Mouse (Mus musculus): Measurements from ENCODE around the gene Nfic. TPM values are rescaled to one million over a fixed set of nuclear protein-coding genes. Genes with fewer than 3 reads are reported as not detected.
A peak's percentile ranks its signal among the peaks of the same experiment; 100 is the strongest.

The Nfic gene
- polyA plus RNA-seq, 1 experiment from 2014 or later, result 24.5 TPM

DNA sequence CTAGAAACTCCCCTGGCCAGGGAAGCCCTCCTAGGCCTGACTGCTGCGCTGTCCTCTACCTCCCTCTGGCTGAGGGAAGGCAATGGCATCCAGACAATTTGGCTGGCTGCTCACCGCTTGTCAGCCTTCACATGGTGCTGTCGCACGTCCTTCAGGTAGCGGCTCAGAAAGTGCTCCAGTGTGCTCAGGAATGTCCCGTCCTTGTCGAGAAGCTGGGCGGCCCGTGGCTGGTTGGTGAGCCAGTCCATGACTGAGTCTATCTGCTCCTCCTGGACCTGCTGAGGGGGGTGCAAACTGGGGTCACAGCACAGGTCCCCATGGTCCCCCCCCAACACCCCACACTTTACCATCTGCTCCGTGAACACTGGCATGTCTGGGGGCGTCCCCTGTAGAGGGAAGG is 32.6 kb upstream of the Nfic start:
- Histone ChIP-seq H3K4me2 (ENCODE audit: low read length) (no peak overlapping the region), H3K4me1 (ENCODE audit: control insufficient read depth, insufficient read depth, low read depth, low read length) (peaks cover 9% of the 10 kb centered on the region), H3K27me3 (replicated peaks; ENCODE audit: control insufficient read depth, insufficient read depth, low read length) (no peaks in the 10 kb centered on the region), H3K9me3 (ENCODE audit: control insufficient read depth, low read length) (no peaks in the 10 kb centered on the region), H3K9ac (ENCODE audit: low read depth, low read length) (no peak overlapping the region), H3K36me3 (ENCODE audit: control insufficient read depth, insufficient read depth, low read length) (peaks cover 44% of the 10 kb centered on the region), H3K4me3 (ENCODE audit: low read length) (no peak overlapping the region), H3K27ac (ENCODE audit: low read depth, low read length) (no peak overlapping the region)
- no peak for ATAC-seq
- WGBS, result 87% methylated on average over 11 of the region's 11 CpGs

DNA sequence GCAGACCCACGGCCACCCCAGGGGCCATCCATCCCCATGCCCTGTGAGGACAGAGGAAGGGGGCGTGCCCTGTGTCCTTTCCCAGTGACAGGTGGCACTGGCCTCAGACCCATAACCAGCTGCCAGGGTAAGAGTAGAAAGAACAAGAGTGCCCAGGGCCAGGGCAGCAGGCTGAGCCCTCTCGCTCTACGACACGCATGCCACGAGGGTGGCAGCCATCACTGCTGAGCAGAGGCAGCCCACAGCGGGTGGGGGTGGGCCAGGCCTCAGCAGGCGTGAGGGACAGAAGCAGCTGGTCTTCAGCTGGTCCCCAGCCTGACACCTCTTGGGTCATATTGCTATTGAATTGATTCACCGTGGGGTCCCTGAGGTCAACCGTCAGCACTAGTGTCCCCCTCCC is 31.1 kb upstream of the Nfic start:
- Histone ChIP-seq H3K27ac (ENCODE audit: low read depth, low read length) (no peak overlapping the region), H3K4me2 (ENCODE audit: low read length) (no peak overlapping the region), H3K36me3 (ENCODE audit: control insufficient read depth, insufficient read depth, low read length) (peaks cover 36% of the 10 kb centered on the region), H3K27me3 (replicated peaks; ENCODE audit: control insufficient read depth, insufficient read depth, low read length) (no peaks in the 10 kb centered on the region), H3K4me3 (ENCODE audit: low read length) (no peak overlapping the region), H3K9me3 (ENCODE audit: control insufficient read depth, low read length) (no peaks in the 10 kb centered on the region), H3K9ac (ENCODE audit: low read depth, low read length) (no peak overlapping the region), H3K4me1 (ENCODE audit: control insufficient read depth, insufficient read depth, low read depth, low read length) (peaks cover 14% of the 10 kb centered on the region)
- no peak for ATAC-seq
- 89% methylated on average over 10 of the region's 10 CpGs for WGBS

DNA sequence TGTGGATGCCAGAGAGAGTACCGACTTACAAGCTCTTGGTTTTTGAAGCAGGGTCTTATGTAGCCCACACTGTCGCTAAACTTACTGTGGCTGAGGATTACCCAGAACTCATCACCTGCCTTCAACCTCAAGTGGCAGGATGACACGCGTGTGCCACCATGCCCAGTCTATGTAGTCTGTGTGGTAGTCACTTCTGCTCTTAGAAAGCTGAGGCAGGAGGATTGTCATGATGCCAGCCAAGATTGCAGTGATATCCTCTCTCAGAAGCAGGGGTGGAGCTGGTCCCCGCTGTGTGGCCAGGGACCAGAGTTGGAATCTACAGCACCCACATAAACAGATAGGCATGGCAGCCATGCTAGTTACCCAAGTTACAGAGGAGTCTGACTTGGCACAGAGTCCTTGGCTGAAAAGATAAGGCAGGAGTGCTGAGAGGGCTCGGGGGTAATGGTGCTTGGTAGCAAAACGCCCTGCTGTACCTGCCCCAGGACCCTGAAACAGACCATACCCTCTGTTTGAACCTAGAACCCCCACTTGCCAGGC is 30.1 kb upstream of the Nfic start:
- no peak for ATAC-seq
- Histone ChIP-seq H3K4me3 (ENCODE audit: low read length) (no peak overlapping the region), H3K9me3 (ENCODE audit: control insufficient read depth, low read length) (no peaks in the 10 kb centered on the region), H3K4me1 (ENCODE audit: control insufficient read depth, insufficient read depth, low read depth, low read length) (peaks cover 18% of the 10 kb centered on the region), H3K9ac (ENCODE audit: low read depth, low read length) (no peak overlapping the region), H3K27ac (ENCODE audit: low read depth, low read length) (no peak overlapping the region), H3K36me3 (ENCODE audit: control insufficient read depth, insufficient read depth, low read length) (peaks cover 28% of the 10 kb centered on the region), H3K4me2 (ENCODE audit: low read length) (no peak overlapping the region), H3K27me3 (replicated peaks; ENCODE audit: control insufficient read depth, insufficient read depth, low read length) (no peaks in the 10 kb centered on the region)
- WGBS, result 79% methylated on average over 7 of the region's 7 CpGs

DNA sequence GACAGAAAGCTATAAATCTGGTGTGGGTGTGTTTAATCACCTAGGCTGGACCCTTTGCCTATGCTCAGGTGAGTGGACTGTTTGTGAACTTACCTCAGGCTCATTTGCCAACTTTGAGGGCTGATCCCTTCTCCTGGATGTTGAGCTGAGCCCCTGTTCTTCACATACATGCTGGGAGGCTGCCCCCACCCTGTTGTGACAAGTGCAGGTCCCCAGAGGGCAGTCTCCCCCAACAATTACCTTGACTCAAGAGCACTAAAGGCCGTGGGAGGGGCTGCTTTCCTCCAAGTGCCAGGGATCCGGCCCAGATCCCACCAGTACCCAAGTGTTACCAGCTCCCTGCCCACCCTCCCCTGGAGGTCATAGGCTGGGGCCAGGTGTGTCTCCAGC is 29.6 kb upstream of the Nfic start:
- 40% methylated on average over 2 of the region's 2 CpGs for WGBS

DNA sequence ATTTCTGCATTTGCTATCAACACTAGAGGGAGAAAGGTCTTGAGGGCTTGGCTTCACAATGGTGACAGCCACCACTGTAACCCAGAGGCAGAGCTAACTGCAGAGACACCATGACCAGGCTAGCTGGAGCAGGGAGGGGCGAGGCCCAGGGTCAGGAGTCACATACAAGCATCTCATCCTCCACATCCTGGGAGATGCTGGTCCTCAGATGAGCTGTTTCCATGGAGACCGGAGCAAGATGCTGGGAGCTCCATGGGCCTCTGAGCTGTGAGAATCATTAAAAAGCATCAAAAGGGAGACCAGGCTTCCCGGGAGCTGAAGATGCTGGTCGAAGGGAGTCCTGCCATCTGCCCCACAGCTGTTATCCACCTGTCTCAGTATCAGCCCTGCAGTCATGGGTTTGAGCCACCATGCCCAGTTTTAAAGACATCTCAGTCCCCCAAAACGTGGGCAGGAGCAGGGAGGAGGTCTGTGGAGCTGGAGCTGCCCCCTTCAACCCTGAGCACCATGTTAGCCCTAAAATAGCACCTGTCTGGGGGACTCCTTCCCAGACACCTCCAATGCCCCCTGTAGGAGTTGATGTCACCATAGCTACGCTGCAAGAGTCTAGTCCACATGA is 29.1 kb upstream of the Nfic start:
- no peak overlapping the region; the same call in 1 of the 2 replicates for H3K9ac ChIP-seq (ENCODE audit: low read depth, low read length)
- no peaks in the 10 kb centered on the region for H3K9me3 ChIP-seq (ENCODE audit: control insufficient read depth, low read length)
- H3K4me2 ChIP-seq (ENCODE audit: low read length), result no peak overlapping the region
- WGBS, result 30% methylated on average over 6 of the region's 6 CpGs
- H3K4me3 ChIP-seq (ENCODE audit: low read length), result no peak overlapping the region
- no peaks in the 10 kb centered on the region for H3K27me3 ChIP-seq (replicated peaks; ENCODE audit: control insufficient read depth, insufficient read depth, low read length)
- H3K36me3 ChIP-seq (ENCODE audit: control insufficient read depth, insufficient read depth, low read length), result peaks cover 24% of the 10 kb centered on the region
- no peak for ATAC-seq
- H3K27ac ChIP-seq (ENCODE audit: low read depth, low read length), result peak overlapping the region; percentile 53; the same call in 1 of the 2 replicates
- peaks cover 27% of the 10 kb centered on the region for H3K4me1 ChIP-seq (ENCODE audit: control insufficient read depth, insufficient read depth, low read depth, low read length)

More for the DNA sequence above, 29.6 kb upstream of the Nfic start:
- Histone ChIP-seq H3K36me3 (ENCODE audit: control insufficient read depth, insufficient read depth, low read length) (peaks cover 24% of the 10 kb centered on the region), H3K4me3 (ENCODE audit: low read length) (no peak overlapping the region), H3K27me3 (replicated peaks; ENCODE audit: control insufficient read depth, insufficient read depth, low read length) (no peaks in the 10 kb centered on the region), H3K9me3 (ENCODE audit: control insufficient read depth, low read length) (no peaks in the 10 kb centered on the region), H3K4me1 (ENCODE audit: control insufficient read depth, insufficient read depth, low read depth, low read length) (peaks cover 23% of the 10 kb centered on the region), H3K27ac (ENCODE audit: low read depth, low read length) (no peak overlapping the region), H3K4me2 (ENCODE audit: low read length) (no peak overlapping the region), H3K9ac (ENCODE audit: low read depth, low read length) (no peak overlapping the region; the same call in 1 of the 2 replicates)
- ATAC-seq, result no peak

DNA sequence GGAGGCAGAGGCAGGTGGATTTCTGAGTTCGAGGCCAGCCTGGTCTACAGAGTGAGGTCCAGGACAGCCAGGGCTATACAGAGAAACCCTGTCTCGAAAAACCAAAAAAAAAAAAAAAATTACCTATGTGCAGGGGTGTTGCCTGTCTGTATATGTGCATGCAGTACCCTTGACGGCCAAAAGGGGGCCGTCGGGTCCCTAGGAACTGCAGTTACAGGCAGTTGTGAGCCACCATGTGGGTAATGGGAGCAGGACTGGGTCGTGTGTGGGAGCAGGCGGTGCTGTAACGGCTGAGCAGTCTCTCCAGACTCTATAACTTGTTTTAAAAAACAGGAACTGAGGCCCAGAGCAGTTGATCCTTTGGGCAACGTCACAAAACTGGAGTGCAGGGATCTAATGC is 28.5 kb upstream of the Nfic start:
- WGBS, result 15% methylated on average over 9 of the region's 9 CpGs
- H3K36me3 ChIP-seq (ENCODE audit: control insufficient read depth, insufficient read depth, low read length), result peaks cover 22% of the 10 kb centered on the region
- no peak overlapping the region for H3K4me2 ChIP-seq (ENCODE audit: low read length)
- no peak overlapping the region for H3K9ac ChIP-seq (ENCODE audit: low read depth, low read length)
- H3K27ac ChIP-seq (ENCODE audit: low read depth, low read length), result peak overlapping the region; percentile 53; the same call in 1 of the 2 replicates
- ATAC-seq, result no peak
- no peaks in the 10 kb centered on the region for H3K27me3 ChIP-seq (replicated peaks; ENCODE audit: control insufficient read depth, insufficient read depth, low read length)
- no peak overlapping the region for H3K4me3 ChIP-seq (ENCODE audit: low read length)
- no peaks in the 10 kb centered on the region for H3K9me3 ChIP-seq (ENCODE audit: control insufficient read depth, low read length)
- H3K4me1 ChIP-seq (ENCODE audit: control insufficient read depth, insufficient read depth, low read depth, low read length), result peaks cover 27% of the 10 kb centered on the region

DNA sequence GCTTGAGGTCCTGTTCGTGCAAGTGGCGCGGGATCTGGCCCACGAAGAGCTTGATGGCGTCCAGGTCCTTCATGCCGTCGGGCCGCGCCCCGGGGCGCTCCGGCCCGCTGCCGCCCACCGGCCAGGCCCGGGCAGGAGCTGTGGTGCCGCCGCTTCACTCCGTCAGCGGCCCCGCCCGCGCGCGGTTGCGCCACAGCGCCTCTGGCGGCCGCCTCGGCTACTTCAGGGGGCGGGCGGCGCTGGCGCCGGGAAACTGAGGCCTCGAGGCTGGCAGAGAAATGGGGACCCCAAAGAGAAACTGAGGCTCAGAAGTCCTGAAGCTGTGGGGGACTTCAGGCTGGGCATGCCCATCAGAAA is 27.1 kb upstream of the Nfic start, which contains the start of gene Celf5:
Gene Celf5 (minus strand): TSS at position 177 of the 357 bp plus-strand sequence.
- peak within 1 kb of the TSS; percentile 66 for H3K4me3 ChIP-seq (ENCODE audit: low read length)
- H3K4me2 ChIP-seq (ENCODE audit: low read length), result peak within 1 kb of the TSS; percentile 71
- H3K4me1 ChIP-seq (ENCODE audit: control insufficient read depth, insufficient read depth, low read depth, low read length), result peaks cover 29% of the 10 kb centered on the region
- H3K27ac ChIP-seq (ENCODE audit: low read depth, low read length), result peak within 1 kb of the TSS; percentile 82
- H3K9ac ChIP-seq (ENCODE audit: low read depth, low read length), result peak within 1 kb of the TSS; percentile 81
- H3K9me3 ChIP-seq (ENCODE audit: control insufficient read depth, low read length), result no peaks in the 10 kb centered on the region
- no peaks in the 10 kb centered on the region for H3K27me3 ChIP-seq (replicated peaks; ENCODE audit: control insufficient read depth, insufficient read depth, low read length)
- WGBS, result under 1% methylated on average over 36 of the region's 36 CpGs
- ATAC-seq, result peak; percentile 63
- peaks cover 8% of the 10 kb centered on the region for H3K36me3 ChIP-seq (ENCODE audit: control insufficient read depth, insufficient read depth, low read length)

DNA sequence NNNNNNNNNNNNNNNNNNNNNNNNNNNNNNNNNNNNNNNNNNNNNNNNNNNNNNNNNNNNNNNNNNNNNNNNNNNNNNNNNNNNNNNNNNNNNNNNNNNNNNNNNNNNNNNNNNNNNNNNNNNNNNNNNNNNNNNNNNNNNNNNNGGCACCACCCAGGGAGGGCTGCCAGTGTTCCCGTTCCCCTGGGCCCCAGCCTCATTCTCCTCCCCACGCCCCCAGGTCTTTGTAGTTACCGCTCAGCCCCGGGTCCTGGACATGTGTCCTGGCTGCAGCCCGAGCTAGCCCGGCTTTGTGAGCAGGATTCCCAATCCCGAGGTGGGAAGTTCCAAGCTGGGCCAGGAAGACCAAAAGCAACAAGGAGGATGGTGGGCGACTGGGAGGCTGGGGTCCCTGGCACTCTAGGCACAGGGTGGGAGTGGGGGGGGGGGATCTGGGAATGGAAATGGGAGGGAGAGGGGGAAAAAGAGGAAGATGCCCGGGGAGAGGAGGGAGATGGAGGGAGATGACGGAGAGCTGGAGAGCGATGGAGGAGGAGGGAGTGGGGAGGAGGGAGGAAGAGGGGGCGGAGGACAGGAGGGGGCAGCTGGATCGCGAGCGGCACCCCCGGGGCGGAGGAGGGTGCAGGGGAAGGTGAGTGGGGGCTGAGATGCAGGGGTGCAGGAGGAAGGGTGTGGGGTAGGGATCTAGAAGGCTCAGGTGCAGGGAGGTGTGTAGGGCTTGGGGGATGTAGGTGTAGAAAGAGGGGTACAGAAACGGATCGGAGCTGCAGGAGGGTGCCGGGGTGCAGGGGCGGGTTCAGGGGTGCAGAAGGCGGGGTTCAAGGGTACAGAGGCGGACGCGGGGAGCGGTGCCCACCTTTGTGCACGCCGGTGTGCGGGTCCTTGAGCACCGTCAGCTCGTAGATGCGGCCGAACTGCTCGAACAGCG is 26.4 kb upstream of the Nfic start:
- Histone ChIP-seq H3K4me1 (ENCODE audit: control insufficient read depth, insufficient read depth, low read depth, low read length) (peaks cover 29% of the 10 kb centered on the region), H3K27ac (ENCODE audit: low read depth, low read length) (peak overlapping the region; percentile 82), H3K27me3 (replicated peaks; ENCODE audit: control insufficient read depth, insufficient read depth, low read length) (no peaks in the 10 kb centered on the region), H3K4me2 (ENCODE audit: low read length) (peak overlapping the region; percentile 71), H3K4me3 (ENCODE audit: low read length) (peak overlapping the region; percentile 66), H3K36me3 (ENCODE audit: control insufficient read depth, insufficient read depth, low read length) (peaks cover 3% of the 10 kb centered on the region), H3K9me3 (ENCODE audit: control insufficient read depth, low read length) (no peaks in the 10 kb centered on the region), H3K9ac (ENCODE audit: low read depth, low read length) (peak overlapping the region; percentile 81)
- WGBS, result 2% methylated on average over 34 of the region's 35 CpGs
- peak; percentile 41 for ATAC-seq

DNA sequence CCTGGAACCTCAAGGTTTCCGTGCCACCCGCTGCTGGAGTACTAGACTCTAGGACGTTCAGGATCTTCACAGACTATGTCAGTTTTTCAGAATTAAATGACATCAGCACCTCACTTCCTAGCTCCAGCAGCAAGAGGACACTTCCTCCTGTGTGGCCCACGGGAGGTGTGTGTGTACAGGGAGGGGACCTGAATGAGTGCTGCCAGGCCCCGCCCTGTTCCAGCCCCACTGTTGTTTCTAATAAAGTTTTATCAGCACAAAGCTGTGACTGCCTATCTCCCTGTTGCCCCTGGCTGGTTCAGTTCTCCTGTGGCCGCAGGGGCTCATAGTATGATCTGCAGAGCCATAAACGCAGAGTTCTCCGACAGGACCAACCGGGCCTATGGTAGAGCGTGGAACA is 19.0 kb upstream of the Nfic start:
- H3K27me3 ChIP-seq (replicated peaks; ENCODE audit: control insufficient read depth, insufficient read depth, low read length), result no peaks in the 10 kb centered on the region
- peaks cover 29% of the 10 kb centered on the region for H3K4me1 ChIP-seq (ENCODE audit: control insufficient read depth, insufficient read depth, low read depth, low read length)
- H3K4me3 ChIP-seq (ENCODE audit: low read length), result no peak overlapping the region
- peaks cover 4% of the 10 kb centered on the region; the same call in 1 of the 2 replicates for H3K36me3 ChIP-seq (ENCODE audit: control insufficient read depth, insufficient read depth, low read length)
- no peak for ATAC-seq
- no peak overlapping the region for H3K4me2 ChIP-seq (ENCODE audit: low read length)
- no peak overlapping the region for H3K9ac ChIP-seq (ENCODE audit: low read depth, low read length)
- no peak overlapping the region for H3K27ac ChIP-seq (ENCODE audit: low read depth, low read length)
- WGBS, result 94% methylated on average over 10 of the region's 10 CpGs
- no peaks in the 10 kb centered on the region for H3K9me3 ChIP-seq (ENCODE audit: control insufficient read depth, low read length)
